Mouse (Mus musculus) liver, embryonic 14.5 days (tissue): ENCODE results near the gene Aoc2. TPM values are rescaled to one million over a fixed set of nuclear protein-coding genes. Genes with fewer than 3 reads are reported as not detected.
A peak's percentile ranks its signal among the peaks of the same experiment; 100 is the strongest.

Experiments used
- ATAC-seq: fragments of 200-750 bp; cut with Nextera tagmentation; 2 replicates; pipeline ENCODE4 v1.8.0; 2017; ENCODE audit warnings: moderate number of reproducible peaks, mild to moderate bottlenecking, moderate library complexity; ENCODE audit not compliant: insufficient read depth
- DNase-seq, 3 experiments: peaks; one replicate each; pipeline ENCODE4 v3.0.0-alpha.2; 2012 to 2013; ENCODE audit warnings: low read depth in 3 of 3, low spot score in 3 of 3
- H3K27ac ChIP-seq: fragments of 300-500 bp; sonication (generic); 2 replicates; pipeline ENCODE4 v1.5.1; 2014; ENCODE audit warnings: moderate library complexity, mild to moderate bottlenecking, control low read depth, inconsistent platforms
- H3K27me3 ChIP-seq: fragments of 300-500 bp; sonication (generic); 2 replicates; pipeline ENCODE4 v1.6.1; 2014; ENCODE audit warnings: mild to moderate bottlenecking, low read length, moderate library complexity; ENCODE audit not compliant: control insufficient read depth, insufficient read depth
- H3K36me3 ChIP-seq: fragments of 300-500 bp; sonication (generic); replicated peaks from 2 replicates; pipeline ENCODE4 v1.6.1; 2014; ENCODE audit warnings: low read depth; ENCODE audit not compliant: control insufficient read depth, insufficient read depth
- H3K4me1 ChIP-seq, 2 experiments: fragments of 200-500 bp in 1 of 2; fragments of 300-500 bp in 1 of 2; sonication (generic) in 1 of 2; replicated peaks; 2 replicates each; pipeline ENCODE4 v1.6.1; 2012 to 2014; ENCODE audit warnings: antibody characterized with exemption in 1 of 2, inconsistent platforms in 1 of 2, low read length in 1 of 2; ENCODE audit not compliant: control insufficient read depth in 2 of 2, insufficient read depth in 2 of 2
- H3K4me2 ChIP-seq: fragments of 300-500 bp; sonication (generic); 2 replicates; pipeline ENCODE4 v1.6.1; 2014; ENCODE audit warnings: low read depth, mild to moderate bottlenecking, control low read depth, moderate library complexity
- H3K4me3 ChIP-seq, 2 experiments: fragments of 200-500 bp in 1 of 2; fragments of 300-500 bp in 1 of 2; sonication (generic) in 1 of 2; 2 replicates each; pipeline ENCODE4 v1.5.1; 2012 to 2014; ENCODE audit warnings: low read depth in 2 of 2, low read length in 2 of 2, mild to moderate bottlenecking in 2 of 2, control low read depth in 1 of 2, inconsistent platforms in 1 of 2, moderate library complexity in 1 of 2; ENCODE audit not compliant: insufficient read depth in 1 of 2
- H3K9ac ChIP-seq: fragments of 300-500 bp; sonication (generic); replicated peaks from 2 replicates; pipeline ENCODE4 v1.6.1; 2014; ENCODE audit warnings: mild to moderate bottlenecking, control low read depth, moderate library complexity
- H3K9me3 ChIP-seq: fragments of 300-500 bp; sonication (generic); 2 replicates; pipeline ENCODE4 v1.6.1; 2016; ENCODE audit warnings: low read length, mixed read lengths; ENCODE audit not compliant: control insufficient read depth
- CTCF ChIP-seq: IDR thresholded peaks from 2 replicates; pipeline ENCODE4 v1.5.1; 2016; ENCODE audit warnings: antibody characterized with exemption, low read depth, control low read depth
- EP300 ChIP-seq: IDR thresholded peaks from 2 replicates; pipeline ENCODE4 v1.6.1; 2016; ENCODE audit warnings: antibody characterized with exemption, low read depth
- WGBS: fragments of 180-500 bp; shearing (Covaris S2); extraction: QIAGEN DNeasy Blood & Tissue Kit; methylation state at CpG from one replicate; pipeline ENCODE4 v1.1.7; 2014; ENCODE audit not compliant: insufficient replicate concordance; 5-methylcytosine and 5-hydroxymethylcytosine counted together
- polyA plus RNA-seq, 2 experiments: library from polyadenylated mRNA; depleted of rRNA in 1 of 2; stranded (reverse) in 1 of 2; unstranded in 1 of 2; fragments of >200 nt; fragmentation: Nextera tagmentation in 1 of 2; extraction: Ambion mirVana in 1 of 2; gene quantifications; 2 replicates each; pipeline versions ENCODE4 v1.2.1 to v1.2.3; 2012 to 2014

Gene Aoc2
- polyA plus RNA-seq, 2 experiments: 1.0 to 4.7 TPM

DNA sequence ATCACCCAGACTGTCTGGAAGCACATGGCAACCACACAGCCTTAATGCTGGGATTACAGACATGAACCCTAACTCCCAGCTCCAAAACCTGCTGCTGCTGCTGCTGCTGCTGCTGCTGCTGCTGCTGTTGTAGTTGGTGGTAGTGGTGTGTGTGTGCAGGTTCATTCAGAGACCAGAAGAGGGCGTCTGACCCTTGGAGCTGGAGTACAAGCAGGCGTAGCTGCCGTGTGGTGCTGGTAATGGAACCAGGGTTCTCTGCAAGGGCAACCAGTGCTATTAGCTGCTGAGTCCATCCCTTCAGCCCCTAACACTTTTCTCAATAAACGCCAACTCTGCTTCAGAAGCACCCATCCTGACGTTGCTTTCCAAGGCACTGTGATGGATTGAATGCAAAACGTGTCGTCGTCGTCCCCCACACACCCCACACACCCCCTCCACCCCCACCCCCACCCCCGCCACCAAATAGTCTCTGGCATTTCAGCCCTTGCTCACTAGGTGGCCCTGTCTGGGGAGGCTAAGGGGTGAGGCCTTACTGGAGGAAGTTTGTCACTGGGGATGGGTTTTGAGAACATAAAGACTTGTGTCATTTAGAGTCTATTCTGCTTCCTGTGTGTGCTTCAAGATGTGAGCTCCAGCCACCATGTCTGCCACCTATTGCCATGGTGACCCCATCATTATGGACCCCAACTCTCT is 22.4 kb downstream of the Aoc2 start:
- H3K4me1 ChIP-seq: 0 out of 4 replicates have a peak, but pooled peaks cover 0 to 4% of the 10 kb centered on the region in 2 experiments
- no peaks in the 10 kb centered on the region for H3K36me3 ChIP-seq
- H3K9me3 ChIP-seq: no peaks in the 10 kb centered on the region
- no peak overlapping the region for H3K9ac ChIP-seq
- WGBS: 57% methylated on average over 10 of the region's 10 CpGs
- no peaks in the 10 kb centered on the region for H3K27me3 ChIP-seq
- no peak overlapping the region for H3K4me3 ChIP-seq
- TF ChIP-seq CTCF (peak; percentile 49), EP300 (no peak)
- H3K4me2 ChIP-seq: no peak overlapping the region
- no peak overlapping the region for H3K27ac ChIP-seq
- ATAC-seq (no peak), DNase-seq (no peak)

DNA sequence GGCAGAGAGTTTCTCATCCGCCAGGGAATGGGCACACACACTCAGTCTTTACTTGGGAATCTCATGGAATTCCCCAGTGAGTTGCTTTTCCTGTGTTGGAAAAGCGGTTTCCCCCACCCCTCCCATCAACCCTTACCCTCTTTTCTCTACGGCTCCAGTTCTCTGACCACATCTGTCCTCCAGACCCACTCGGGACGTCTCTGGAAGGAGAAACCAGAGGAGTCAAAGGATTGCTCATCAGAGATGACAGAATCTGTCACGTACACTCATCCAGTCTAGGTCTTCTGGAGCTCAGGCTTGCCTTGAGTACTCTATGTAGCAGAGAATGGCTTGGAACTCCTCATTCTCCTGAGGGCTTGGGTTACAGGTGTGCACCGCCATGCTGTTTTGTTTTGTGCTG is 23.9 kb downstream of the Aoc2 start:
- H3K4me1 ChIP-seq: 0 out of 4 replicates have a peak, but pooled peaks cover 0 to 4% of the 10 kb centered on the region in 2 experiments
- H3K9me3 ChIP-seq: no peaks in the 10 kb centered on the region
- H3K36me3 ChIP-seq: no peaks in the 10 kb centered on the region
- 62% methylated on average over 7 of the region's 7 CpGs for WGBS
- ATAC-seq: no peak
- H3K27ac ChIP-seq: no peak overlapping the region
- DNase-seq: no peak
- H3K27me3 ChIP-seq: no peaks in the 10 kb centered on the region
- H3K4me3 ChIP-seq: no peak overlapping the region
- no peak overlapping the region for H3K9ac ChIP-seq
- no peak overlapping the region for H3K4me2 ChIP-seq
- TF ChIP-seq EP300 (no peak), CTCF (no peak)

DNA sequence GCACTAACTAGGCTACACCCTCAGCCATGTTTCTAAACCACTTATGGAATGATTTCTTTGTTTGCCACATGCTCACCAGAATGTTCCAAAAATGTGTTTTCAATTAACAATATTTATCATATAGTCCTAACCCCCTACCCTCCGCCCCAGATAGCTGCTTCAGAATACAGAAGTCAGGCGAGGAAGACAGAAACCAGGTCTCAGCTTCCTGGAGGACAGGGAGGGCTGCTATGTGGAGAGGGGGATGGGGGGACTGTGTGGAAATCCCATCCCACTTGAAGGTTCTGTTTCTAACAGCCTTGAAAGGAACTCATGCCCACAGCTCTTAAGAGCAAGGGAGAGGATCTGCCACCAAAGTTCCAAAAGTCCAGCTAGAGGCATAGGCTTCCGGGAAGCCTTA is 24.4 kb downstream of the Aoc2 start:
- DNase-seq (no peak), ATAC-seq (no peak)
- 0 out of 4 replicates have a peak, but pooled peaks cover 0 to 4% of the 10 kb centered on the region in 2 experiments for H3K4me1 ChIP-seq
- H3K27me3 ChIP-seq: no peaks in the 10 kb centered on the region
- WGBS: 55% methylated on average over 3 of the region's 3 CpGs
- no peak overlapping the region for H3K27ac ChIP-seq
- H3K36me3 ChIP-seq: no peaks in the 10 kb centered on the region
- no peak for TF ChIP-seq CTCF
- no peak for TF ChIP-seq EP300
- no peak overlapping the region for H3K9ac ChIP-seq
- no peak overlapping the region for H3K4me3 ChIP-seq
- no peaks in the 10 kb centered on the region for H3K9me3 ChIP-seq
- no peak overlapping the region for H3K4me2 ChIP-seq

DNA sequence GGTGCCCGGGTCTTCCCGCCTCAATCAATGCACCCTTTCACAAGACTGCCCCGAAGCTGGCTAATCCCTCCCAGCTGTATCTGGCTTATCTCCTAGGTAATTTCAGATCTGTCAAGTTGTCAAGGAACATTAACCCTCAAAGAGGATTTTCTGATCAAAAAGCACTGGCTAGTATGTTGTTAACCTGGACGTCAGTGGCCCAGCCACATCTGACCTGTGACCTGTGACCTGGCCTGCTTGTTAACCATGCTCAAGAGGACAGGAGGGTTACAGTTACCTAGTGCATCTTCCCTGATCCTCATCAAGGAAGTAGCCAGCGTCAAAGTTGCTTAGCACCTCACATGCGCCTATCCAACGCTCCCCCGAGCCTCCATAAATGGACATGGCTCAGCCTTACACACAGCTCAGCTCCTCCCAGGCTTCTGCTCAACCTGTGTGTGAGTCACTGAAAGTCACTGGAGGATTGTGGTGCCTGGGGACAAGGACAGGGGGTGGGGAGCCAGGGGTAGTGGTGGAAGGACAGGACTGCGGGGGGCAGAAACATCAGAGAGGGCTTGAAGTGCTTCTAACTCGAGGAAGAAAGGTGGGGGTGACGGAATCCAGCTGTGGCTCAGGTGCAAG is 26.3 kb downstream of the Aoc2 start:
- no peak overlapping the region for H3K4me2 ChIP-seq
- WGBS: 59% methylated on average over 11 of the region's 11 CpGs
- TF ChIP-seq CTCF: no peak
- TF ChIP-seq EP300: no peak
- H3K27ac ChIP-seq: no peak overlapping the region
- no peak for ATAC-seq
- H3K36me3 ChIP-seq: no peaks in the 10 kb centered on the region
- no peak for DNase-seq
- H3K27me3 ChIP-seq: no peaks in the 10 kb centered on the region
- no peaks in the 10 kb centered on the region for H3K9me3 ChIP-seq
- no peak overlapping the region for H3K9ac ChIP-seq
- H3K4me3 ChIP-seq: no peak overlapping the region
- H3K4me1 ChIP-seq: 0 out of 4 replicates have a peak, but pooled peaks cover 0 to 4% of the 10 kb centered on the region in 2 experiments

DNA sequence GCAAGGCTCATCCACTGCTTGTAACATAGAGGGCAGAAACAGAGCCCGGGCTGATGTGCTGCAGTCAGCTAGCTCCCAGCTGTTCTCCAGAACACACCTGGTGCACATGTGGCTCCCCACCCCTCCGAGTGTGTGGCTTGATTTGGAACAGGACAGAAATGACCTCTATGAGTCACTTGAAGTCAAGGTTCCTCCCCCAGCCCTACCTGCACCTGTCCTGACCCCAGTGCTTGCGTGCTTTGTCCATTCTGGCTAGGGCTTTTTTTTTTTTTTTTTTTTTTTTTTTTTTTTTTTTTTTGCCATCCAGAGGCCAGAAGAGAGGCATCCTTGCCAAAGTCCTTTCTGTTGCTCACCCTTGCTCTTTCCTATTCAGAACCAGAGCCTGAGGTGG is 26.9 kb downstream of the Aoc2 start:
- DNase-seq (no peak), ATAC-seq (no peak)
- Histone ChIP-seq H3K4me3 (no peak overlapping the region), H3K9ac (no peak overlapping the region), H3K4me1 (0 out of 4 replicates have a peak, but pooled peaks cover 0 to 4% of the 10 kb centered on the region in 2 experiments), H3K36me3 (no peaks in the 10 kb centered on the region), H3K9me3 (no peaks in the 10 kb centered on the region), H3K4me2 (no peak overlapping the region), H3K27me3 (no peaks in the 10 kb centered on the region), H3K27ac (no peak overlapping the region)
- 55% methylated on average over 3 of the region's 3 CpGs for WGBS
- TF ChIP-seq CTCF (no peak), EP300 (no peak)
